9 mouse cellular contexts compared by ENCODE assay signal in genomic region chr13:54282861-54283206, GRCm38 (mm10).
DNase-seq lines count a peak whose midpoint lies in the region; ATAC-seq lines count a peak whose summit lies in the region.
"Had no signal": no experiment of that assay in that cellular context is flagged by ENCODE, and none has a peak within 500 bp of the region (broad histone marks: within the 10 kb centered on the region; RNA-seq: fewer than 3 reads in every experiment).

No protein-coding gene starts in this region.

- peak overlapping the region; percentile 49 for H3K9ac ChIP-seq in hindbrain, embryonic 13.5 days
- no peak overlapping the region for H3K9ac ChIP-seq in liver, embryonic 13.5 days
- no peak overlapping the region for H3K9ac ChIP-seq in stomach, embryonic 14.5 days (replicated peaks; ENCODE audit: low read depth, low read length)

- H3K27me3 ChIP-seq in hindbrain, embryonic 13.5 days = 0 out of 2 replicates have a peak, but pooled peaks cover 6% of the 10 kb centered on the region
- peaks cover 14% of the 10 kb centered on the region; the same call in 1 of the 2 replicates for H3K27me3 ChIP-seq in liver, embryonic 13.5 days
- H3K27me3 ChIP-seq in stomach, embryonic 14.5 days (ENCODE audit: control insufficient read depth, insufficient read depth, low read length) = no peaks in the 10 kb centered on the region

- peaks cover 25% of the 10 kb centered on the region for H3K4me1 ChIP-seq in hindbrain, embryonic 13.5 days (replicated peaks)
- H3K4me1 ChIP-seq in liver, embryonic 13.5 days (replicated peaks) = 0 out of 2 replicates have a peak, but pooled peaks cover 3% of the 10 kb centered on the region
- H3K4me1 ChIP-seq in stomach, embryonic 14.5 days (ENCODE audit: control insufficient read depth, insufficient read depth, low read length) = no peaks in the 10 kb centered on the region

- peak overlapping the region; percentile 52 for H3K27ac ChIP-seq in hindbrain, embryonic 13.5 days
- no peak overlapping the region for H3K27ac ChIP-seq in liver, embryonic 13.5 days
- no peak overlapping the region for H3K27ac ChIP-seq in stomach, embryonic 14.5 days (ENCODE audit: low read length)

- peak; percentile 75 for ATAC-seq in hindbrain, embryonic 13.5 days (ENCODE audit: low FRiP score)
- no peak for ATAC-seq in liver, embryonic 13.5 days (ENCODE audit: low read depth)
- ATAC-seq in stomach, embryonic 14.5 days (ENCODE audit: insufficient number of reproducible peaks, insufficient read depth, low FRiP score, low read depth) = no peak

- H3K36me3 ChIP-seq in hindbrain, embryonic 13.5 days = no peaks in the 10 kb centered on the region
- no peaks in the 10 kb centered on the region for H3K36me3 ChIP-seq in liver, embryonic 13.5 days
- H3K36me3 ChIP-seq in stomach, embryonic 14.5 days (ENCODE audit: control insufficient read depth, insufficient read depth, low read length) = no peaks in the 10 kb centered on the region

- no peaks in the 10 kb centered on the region for H3K9me3 ChIP-seq in hindbrain, embryonic 13.5 days
- H3K9me3 ChIP-seq in liver, embryonic 13.5 days (replicated peaks) = no peaks in the 10 kb centered on the region
- 0 out of 2 replicates have a peak, but pooled peaks cover 3% of the 10 kb centered on the region for H3K9me3 ChIP-seq in stomach, embryonic 14.5 days (ENCODE audit: control insufficient read depth, low read depth, low read length)

- H3K4me3 ChIP-seq in hindbrain, embryonic 13.5 days = peak overlapping the region; percentile 11; the same call in 1 of the 2 replicates
- no peak overlapping the region for H3K4me3 ChIP-seq in liver, embryonic 13.5 days (replicated peaks)
- 0 out of 2 replicates have a peak overlapping the region, but pooled peaks have one; percentile 4 for H3K4me3 ChIP-seq in stomach, embryonic 14.5 days (ENCODE audit: low read depth, low read length)
- H3K4me3 ChIP-seq: erythroblast, embryonic 14.5 days had no signal

- WGBS in hindbrain, embryonic 13.5 days = 1% methylated on average over 10 of the region's 10 CpGs
- 5% methylated on average over 10 of the region's 10 CpGs for WGBS in liver, embryonic 13.5 days (ENCODE audit: insufficient replicate concordance)
- WGBS in stomach, embryonic 14.5 days = 4% methylated on average over 10 of the region's 10 CpGs

- peak; percentile 43 for DNase-seq in embryo, embryonic 10.5 days (ENCODE audit: low spot score)
- DNase-seq in embryo, embryonic 10 days (ENCODE audit: low spot score) = no peak
- peak; percentile 59 to 79 for DNase-seq in cerebellum, postnatal 25 days
- DNase-seq in liver, embryonic 13.5 days = no peak
- DNase-seq in natural killer cell, adult 2 months (ENCODE audit: low spot score in 2 of 2) = no peak
- DNase-seq in urinary bladder, postnatal 36 days (ENCODE audit: low spot score in 2 of 2) = no peak

- H3K4me2 ChIP-seq in hindbrain, embryonic 13.5 days = peak overlapping the region; percentile 45
- 0 out of 2 replicates have a peak overlapping the region, but pooled peaks have one; percentile 21 for H3K4me2 ChIP-seq in liver, embryonic 13.5 days
- H3K4me2 ChIP-seq in stomach, embryonic 14.5 days (replicated peaks; ENCODE audit: low read depth, low read length) = peak overlapping the region; percentile 29

Comparison
In these comparisons a context has a peak if more than half of its experiments do, and no peak if none do; other contexts are left out.
1. DNase-seq: peak in embryo, embryonic 10.5 days (single experiment) and cerebellum, postnatal 25 days (2 of 2); none in embryo, embryonic 10 days (single experiment), liver, embryonic 13.5 days (single experiment), natural killer cell, adult 2 months (0 of 2) and urinary bladder, postnatal 36 days (0 of 2).
2. Peak in every context shown above with its lines, with median percentiles within 50 percentile points of each other: H3K4me2 ChIP-seq.